Mouse (Mus musculus): ENCODE measurements at regions not wholly inside any gene's neighbourhood (a gene's known extent, or its start where the extent isn't known, plus 50 kb on each side); places are given as distances from the start of the nearest gene placed in this dataset.
A peak's percentile ranks its signal among the peaks of the same experiment; 100 is the strongest.

DNA sequence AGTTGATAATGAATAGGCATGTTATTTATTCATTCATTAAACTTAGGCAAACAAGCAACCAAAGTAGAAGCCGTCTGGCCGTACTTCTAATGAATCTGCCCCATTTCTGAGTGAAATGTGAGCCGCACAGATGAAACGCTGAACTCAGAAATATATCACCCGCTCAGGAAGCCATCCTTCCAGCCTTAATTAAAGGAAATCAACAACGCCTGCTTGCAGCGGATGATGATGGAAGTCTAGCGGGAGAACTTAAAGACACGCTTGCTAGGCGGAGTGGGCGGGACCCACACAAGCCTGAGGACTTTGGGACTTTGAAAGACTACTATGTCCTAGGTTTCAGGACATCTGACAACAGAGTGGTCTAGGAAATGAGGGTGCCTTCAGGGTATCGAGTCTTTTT lies 117.7 kb upstream of the Xylt1 start:
- no peak for ATAC-seq (ENCODE audit: low TSS enrichment)

DNA sequence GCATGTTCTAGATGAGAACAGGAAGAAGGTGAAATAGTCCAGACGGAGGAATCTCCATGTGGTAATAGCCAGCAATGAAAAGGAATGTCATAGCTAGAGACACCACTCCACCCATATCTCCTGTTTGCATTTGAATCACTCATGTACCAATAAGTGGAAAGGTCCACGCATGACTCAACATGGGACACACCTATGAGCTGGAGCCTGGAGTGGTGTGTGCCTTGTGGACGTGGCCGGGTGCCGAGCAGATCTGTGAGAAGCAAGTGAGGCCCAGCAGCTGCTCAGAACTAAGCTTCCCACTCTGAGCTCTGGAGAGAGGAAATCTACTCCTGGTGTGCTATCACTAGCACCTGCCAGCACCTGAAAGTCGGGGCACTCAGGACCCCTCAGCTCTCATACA lies 116.4 kb upstream of the Xylt1 start:
- no peak for ATAC-seq (ENCODE audit: low TSS enrichment)

DNA sequence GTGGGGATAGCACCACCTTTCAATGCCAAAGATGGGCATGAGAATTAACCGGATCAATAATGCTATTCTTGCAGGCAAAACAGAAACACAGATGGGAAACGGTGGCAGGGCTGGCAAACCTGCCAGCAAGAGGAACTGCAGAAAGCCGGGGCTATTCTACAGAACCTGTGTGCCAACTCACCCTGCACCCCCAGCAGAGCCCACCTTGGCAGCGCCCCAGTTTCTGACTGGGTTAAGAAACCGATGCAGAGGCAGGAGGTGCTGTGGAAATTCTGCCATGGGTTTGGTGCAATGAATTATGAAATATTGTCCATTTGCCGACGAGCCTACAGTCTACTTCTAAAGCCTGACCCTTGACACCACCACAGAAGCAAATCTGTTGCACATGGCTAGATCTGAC lies 112.7 kb upstream of the Xylt1 start:
- no peak for ATAC-seq (ENCODE audit: low TSS enrichment)

DNA sequence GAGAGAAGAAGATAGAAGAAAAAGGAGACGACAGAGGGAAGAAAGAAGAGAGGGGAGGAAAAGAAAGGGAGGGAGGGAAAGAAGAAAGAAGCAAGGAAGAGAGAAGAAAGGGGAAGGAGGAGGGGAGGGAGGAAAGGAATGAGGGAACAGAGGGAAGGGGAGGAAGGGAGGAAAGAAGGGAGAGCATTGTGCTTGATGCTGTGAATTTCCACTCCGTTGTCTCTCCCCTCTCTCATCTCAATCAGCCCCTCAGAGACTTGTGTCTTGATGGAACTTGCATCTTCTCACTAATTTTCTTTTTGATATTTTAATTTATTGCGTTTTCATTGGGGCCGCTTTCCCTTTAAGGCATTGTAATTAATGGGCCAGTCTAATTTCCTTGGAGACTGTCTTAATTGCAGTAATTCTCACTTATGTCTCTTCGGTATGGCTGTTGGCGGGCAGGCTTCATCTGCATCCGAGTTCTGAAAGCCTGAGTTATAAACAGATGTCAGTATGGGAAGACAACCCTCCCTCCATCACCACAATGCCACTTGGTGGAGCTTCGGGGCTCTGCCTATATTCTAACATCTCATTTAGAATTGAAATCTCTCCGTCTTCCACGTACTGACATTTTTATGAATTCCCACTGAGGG lies 111.4 kb upstream of the Xylt1 start:
- no peak for ATAC-seq (ENCODE audit: low TSS enrichment)

DNA sequence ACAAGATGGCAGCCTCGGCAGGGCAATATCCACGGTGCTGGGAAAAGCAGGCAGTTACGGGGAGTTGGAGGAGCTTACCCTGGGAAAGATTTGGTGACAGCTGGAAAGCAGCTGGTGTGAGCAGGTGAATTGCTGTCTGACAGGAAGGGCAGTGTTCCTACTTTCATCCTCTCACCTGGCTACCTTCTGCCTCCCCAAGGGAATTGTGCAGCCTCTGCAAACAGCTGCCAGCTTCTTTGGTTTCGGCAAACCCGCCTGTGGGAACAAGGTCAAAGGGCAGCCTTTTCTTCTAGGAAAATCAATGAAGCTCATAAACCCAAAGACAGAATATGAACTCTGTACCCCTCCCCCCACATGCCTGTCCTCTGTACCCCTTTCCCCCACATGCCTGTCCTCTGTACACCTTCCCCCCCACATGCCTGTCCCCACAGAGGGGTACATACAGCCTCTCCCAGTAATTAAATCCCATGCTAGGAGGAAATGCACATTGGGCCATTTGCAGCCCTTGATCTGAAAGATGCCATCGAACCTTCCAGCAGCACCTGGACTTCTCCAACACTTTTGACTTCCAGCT lies 102.3 kb upstream of the Xylt1 start:
- ATAC-seq (ENCODE audit: low TSS enrichment), result no peak

DNA sequence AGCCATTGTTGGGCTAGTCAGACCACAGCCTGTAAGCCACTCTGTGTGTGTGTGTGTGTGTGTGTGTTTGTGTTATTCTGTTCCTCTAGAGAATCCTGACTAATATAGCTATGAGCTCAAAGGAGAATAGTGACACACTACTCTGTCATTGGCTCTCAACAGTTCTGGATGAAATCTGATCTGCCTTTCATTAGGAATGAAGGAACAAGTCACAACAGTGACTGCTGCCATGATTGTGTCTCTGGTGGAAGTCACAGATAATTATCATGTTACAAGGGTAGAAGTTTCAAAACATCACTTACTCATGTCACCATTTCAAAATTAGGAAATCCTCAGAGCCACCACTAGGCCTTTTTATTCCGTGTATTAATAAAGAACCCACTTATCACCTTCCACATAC lies 98.6 kb upstream of the Xylt1 start:
- no peak for ATAC-seq (ENCODE audit: low TSS enrichment)

DNA sequence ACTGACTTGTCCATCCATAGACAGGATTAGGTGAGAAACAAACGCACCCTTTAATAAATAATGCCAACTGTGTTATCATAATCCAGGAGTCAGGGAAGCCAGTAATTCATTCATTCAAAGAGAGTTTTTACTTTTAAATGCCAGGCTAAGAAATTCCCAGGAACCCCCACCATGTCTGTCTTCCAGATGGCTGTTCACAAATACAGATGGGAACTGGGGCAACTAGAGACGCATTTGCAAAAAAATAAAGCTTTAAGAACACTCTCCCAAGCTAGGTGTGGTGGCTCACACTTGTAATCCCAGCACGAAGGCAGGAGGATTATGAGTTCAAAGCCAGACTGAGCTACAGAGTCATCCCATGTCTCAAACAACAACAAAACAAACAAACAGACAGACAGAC lies 95.6 kb upstream of the Xylt1 start:
- ATAC-seq (ENCODE audit: low TSS enrichment), result no peak

DNA sequence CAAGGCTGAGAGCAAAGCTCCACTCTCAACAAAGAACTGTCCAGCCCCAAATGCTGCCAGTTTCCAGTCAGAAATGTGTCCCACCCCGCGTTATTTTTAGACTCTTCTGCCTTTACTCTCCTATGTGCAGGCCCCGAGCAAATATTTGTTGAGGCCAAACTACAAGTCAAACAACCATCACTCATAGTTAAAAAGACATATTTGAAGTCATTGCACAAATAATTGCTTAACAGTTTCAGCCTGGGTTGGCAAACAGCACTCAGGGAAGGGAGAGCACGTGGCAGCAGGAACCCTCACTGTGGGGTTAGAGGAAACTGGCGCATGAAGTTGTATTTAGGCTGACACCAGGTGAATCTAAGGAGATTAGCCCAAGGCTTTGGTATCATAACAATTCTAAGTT lies 94.8 kb upstream of the Xylt1 start:
- ATAC-seq (ENCODE audit: low TSS enrichment), result no peak

DNA sequence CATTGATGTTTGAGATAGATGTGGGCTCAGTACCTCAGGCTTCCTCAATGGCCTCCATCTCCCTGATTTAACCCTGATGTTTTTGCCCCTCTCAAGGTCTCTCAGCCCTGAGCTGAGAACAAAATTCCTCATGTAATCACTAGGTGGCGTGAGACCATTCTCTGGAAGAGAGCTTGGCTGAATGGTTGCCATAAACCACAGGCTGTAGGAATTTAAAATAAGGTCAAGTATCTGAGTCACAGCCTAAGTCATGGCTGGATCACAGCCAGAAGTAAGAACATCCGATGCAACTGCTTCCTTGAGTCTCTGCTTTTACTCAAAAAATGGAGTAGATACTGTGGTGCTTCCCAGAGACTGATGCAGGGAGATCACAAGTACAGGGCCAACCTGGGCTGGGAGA lies 77.1 kb upstream of the Xylt1 start:
- ATAC-seq (ENCODE audit: low TSS enrichment), result peak; percentile 50

DNA sequence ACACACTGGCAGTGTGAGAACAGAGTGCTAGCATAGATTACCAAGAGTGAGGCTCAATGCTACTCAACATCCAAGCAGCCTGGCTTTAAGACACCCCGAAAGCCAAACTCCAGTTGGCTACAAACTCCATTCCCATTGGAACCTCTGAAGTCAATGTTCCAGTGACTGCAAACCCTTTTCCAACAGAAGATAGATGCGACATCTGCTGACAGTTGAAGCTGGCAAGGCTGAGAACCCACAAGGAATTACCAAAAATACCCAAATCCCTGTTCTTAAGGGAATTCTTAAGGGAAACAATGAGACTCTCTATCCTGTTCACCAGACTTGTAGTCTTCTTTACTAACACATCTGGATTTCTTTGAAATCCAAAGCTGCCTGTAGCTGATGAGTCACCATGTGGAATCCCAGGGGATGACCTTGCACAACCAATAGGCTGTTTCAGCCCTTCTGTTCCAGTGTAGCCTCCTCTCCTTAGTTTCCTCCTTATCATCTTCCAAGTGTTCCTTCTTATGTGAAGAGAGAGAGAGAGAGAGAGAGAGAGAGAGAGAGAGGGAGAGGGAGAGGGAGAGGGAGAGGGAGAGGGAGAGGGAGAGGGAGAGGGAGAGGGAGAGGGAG lies 70.1 kb upstream of the Xylt1 start:
- peak; percentile 47; the same call in 1 of the 2 replicates for ATAC-seq (ENCODE audit: low TSS enrichment)

DNA sequence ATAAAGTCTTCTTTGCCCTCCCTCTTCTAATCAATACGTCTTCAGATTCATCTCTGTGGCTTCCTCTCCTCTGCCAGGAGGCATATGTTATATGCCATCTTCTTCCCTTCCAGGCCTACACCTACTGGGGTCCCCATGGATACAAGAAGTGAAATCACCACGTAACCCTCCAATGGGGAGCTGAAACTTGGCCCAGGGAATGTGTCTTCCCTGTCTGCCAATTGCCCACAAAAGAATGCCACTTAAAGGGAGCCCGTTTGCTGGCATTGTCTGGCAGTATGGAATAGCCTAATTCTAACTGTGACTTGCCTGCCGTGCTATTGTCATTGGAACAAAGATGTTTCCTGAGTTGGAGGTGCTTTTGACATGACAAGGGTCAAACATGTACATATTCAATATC lies 69.5 kb upstream of the Xylt1 start:
- no peak for ATAC-seq (ENCODE audit: low TSS enrichment)

DNA sequence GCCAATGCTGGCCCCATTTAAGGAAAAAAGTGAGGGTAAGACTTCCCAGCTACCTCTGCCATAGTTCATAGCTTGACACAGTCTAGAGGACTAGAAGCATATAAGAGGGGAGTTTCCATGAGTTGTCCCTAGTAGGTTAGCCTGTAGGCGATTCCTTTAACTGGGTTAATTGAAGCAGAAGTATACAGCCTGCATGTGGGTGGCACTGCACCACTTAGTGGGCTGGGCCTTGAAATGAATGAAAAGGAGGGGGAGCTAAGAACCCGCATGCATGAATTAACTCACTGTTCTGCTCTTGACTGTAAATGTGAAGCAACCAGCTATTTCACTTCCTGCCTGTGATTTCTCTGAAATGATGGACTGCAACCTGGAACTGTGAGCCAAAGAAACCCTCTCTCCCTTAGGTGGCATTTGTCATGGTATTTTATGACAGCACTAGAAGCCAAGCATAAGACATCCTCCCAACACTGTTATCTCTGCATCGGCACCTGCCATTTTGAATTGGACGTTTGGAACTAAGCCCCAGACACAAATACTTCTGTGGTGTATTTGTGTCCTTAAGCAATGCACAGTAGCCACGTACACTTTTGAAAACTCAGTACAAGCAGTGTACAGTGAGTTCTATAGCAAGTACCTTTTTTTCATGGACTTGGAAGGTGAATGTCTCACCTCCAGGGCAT lies 64.5 kb upstream of the Xylt1 start:
- peak; percentile 71 for ATAC-seq (ENCODE audit: low TSS enrichment)

DNA sequence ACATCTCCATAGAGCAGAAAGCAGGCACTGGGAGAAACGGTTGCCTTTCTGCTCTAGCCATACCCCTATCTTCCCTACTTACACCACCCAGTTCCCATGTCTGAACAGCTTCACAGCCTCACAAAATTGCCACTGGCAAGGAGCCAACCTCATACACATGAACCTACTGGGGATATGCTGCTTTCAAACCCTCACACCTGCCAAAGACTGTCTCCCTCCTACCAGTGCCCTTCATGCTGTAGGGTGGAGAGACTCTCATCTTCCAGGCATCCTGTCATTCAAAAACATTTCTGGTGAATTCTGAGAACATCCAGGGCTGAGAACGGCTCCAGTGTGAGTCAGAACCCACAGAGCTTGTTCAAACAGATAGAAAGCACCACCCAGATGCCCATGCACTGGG lies 63.4 kb upstream of the Xylt1 start:
- ATAC-seq (ENCODE audit: low TSS enrichment), result peak; percentile 77

DNA sequence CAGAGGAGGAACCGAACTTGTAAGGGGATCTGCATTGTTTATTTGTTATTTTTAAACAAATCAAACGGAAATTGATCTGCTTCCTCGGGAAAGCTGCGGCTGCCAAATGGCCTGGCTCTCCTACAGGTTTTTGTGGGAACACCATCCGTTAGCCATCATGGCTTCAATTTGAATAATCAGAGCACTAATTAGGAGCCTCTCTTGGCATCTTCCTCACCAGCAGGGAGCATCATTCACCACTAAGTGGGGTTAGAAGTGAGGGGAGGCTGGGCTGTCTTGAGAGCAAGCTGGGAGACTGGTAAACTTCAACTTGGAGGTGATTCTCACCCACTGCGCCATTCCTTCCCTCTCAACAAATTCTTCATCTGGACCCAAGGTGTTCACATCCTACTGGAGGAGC lies 60.2 kb upstream of the Xylt1 start:
- ATAC-seq (ENCODE audit: low TSS enrichment), result no peak
